Mouse (Mus musculus) gastrocnemius, postnatal 10 days (tissue): ENCODE results near the gene Cenpx. TPM values are rescaled to one million over a fixed set of nuclear protein-coding genes. Genes with fewer than 3 reads are reported as not detected.

Source experiments
- DNase-seq: peaks from one replicate; pipeline ENCODE4 v3.0.0; 2021; ENCODE audit warnings: mixed read lengths
- total RNA-seq, 2 experiments: library from RNA; stranded (reverse); gene quantifications; 2 replicates each; pipeline ENCODE4 v1.2.3; 2021

The Cenpx gene
- total RNA-seq, 2 experiments from 2014 or later = 34.9 to 35.6 TPM

DNA sequence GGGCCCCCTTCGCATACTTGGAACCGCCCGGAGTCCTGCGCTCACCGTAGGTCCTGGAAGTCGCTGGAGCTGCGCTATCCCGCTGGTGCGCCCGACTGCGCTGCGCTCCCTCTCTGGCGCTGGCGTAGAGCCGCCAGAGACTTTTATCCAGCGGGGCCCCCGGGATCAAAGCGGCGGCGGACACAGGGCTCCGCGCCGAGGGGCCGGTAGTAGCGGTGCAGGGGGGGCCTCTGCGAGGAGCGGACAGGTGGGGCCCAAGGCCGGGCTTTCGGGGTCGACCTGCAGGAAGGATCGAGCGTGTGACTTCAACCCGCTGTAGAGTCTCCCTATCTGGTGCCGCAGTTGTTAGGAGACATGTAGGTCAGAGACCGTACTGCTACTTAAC lies 52.5 kb downstream of the Cenpx start, which contains the start of gene Notum:
Gene Notum (minus strand): TSS at position 100 of the 385 bp plus-strand sequence.
- DNase-seq = no peak

Other genes starting within 250 kb of the Cenpx start
- 10 to 100 TPM; 16.1 to 17.5 TPM for gene Arl16, start 246.1 kb downstream of the Cenpx start, total RNA-seq
- 100 to 1,000 TPM; 121 to 147 TPM for gene Mrpl12, start 229.1 kb downstream of the Cenpx start, total RNA-seq
- gene Slc25a10, start 221.9 kb downstream of the Cenpx start, total RNA-seq = 10 to 100 TPM in 1 of 2 experiments, 1 to 10 TPM in 1; 9.7 to 11.1 TPM
- under 1 TPM; 0.09 to 0.75 TPM for gene Gcgr, start 183.0 kb downstream of the Cenpx start, total RNA-seq
- gene Mcrip1, start 164.0 kb downstream of the Cenpx start, total RNA-seq = 10 to 100 TPM; 51.3 to 52.7 TPM
- 100 to 1,000 TPM; 156 to 183 TPM for gene Ppp1r27, start 162.6 kb downstream of the Cenpx start, total RNA-seq
- gene P4hb, start 140.5 kb downstream of the Cenpx start, total RNA-seq = 100 to 1,000 TPM; 349 to 414 TPM
- 100 to 1,000 TPM; 163 to 197 TPM for gene Arhgdia, start 132.1 kb downstream of the Cenpx start, total RNA-seq
- 10 to 100 TPM; 72.1 to 77.3 TPM for gene Alyref, start 115.4 kb downstream of the Cenpx start, total RNA-seq
- gene Anapc11, start 115.3 kb downstream of the Cenpx start, total RNA-seq = 10 to 100 TPM; 60.1 to 67.6 TPM
- gene Npb, start 105.3 kb downstream of the Cenpx start, total RNA-seq = not detected
- 10 to 100 TPM; 29.7 to 30.9 TPM for gene Pcyt2, start 95.8 kb downstream of the Cenpx start, total RNA-seq
- 1 to 10 TPM; 6.5 to 9.2 TPM for gene Sirt7, start 88.5 kb downstream of the Cenpx start, total RNA-seq
- 10 to 100 TPM; 27.6 to 39.6 TPM for gene Mafg, start 80.1 kb downstream of the Cenpx start, total RNA-seq
- 10 to 100 TPM; 15.1 to 18.1 TPM for gene Pycr1, start 70.0 kb downstream of the Cenpx start, total RNA-seq
- gene Myadml2, start 65.6 kb downstream of the Cenpx start, total RNA-seq = 10 to 100 TPM; 89.2 to 92.0 TPM
- 1 to 10 TPM in 1 of 2 experiments, not detected in 1; 1.2 TPM for gene Notum, start 52.6 kb downstream of the Cenpx start, total RNA-seq
- 10 to 100 TPM; 34.8 to 39.8 TPM for gene Aspscr1, start 40.8 kb downstream of the Cenpx start, total RNA-seq
- gene Lrrc45, start 187 bp upstream of the Cenpx start, total RNA-seq = 10 to 100 TPM in 1 of 2 experiments, 1 to 10 TPM in 1; 7.7 to 10.1 TPM
- gene Rac3, start 7.7 kb upstream of the Cenpx start, total RNA-seq = 1 to 10 TPM; 1.8 to 2.7 TPM
- 1 to 10 TPM; 3.4 to 3.7 TPM for gene Dcxr, start 13.5 kb upstream of the Cenpx start, total RNA-seq
- 10 to 100 TPM in 1 of 2 experiments, 1 to 10 TPM in 1; 9.9 to 10.8 TPM for gene Cbr2, start 18.4 kb upstream of the Cenpx start, total RNA-seq
- gene Hmga1b, start 49.1 kb upstream of the Cenpx start, total RNA-seq = 10 to 100 TPM; 13.3 to 15.9 TPM
- gene Rfng, start 70.5 kb upstream of the Cenpx start, total RNA-seq = 1 to 10 TPM; 6.3 to 7.7 TPM
- gene Gps1, start 70.5 kb upstream of the Cenpx start, total RNA-seq = 10 to 100 TPM; 57.3 to 61.5 TPM
- 10 to 100 TPM; 29.9 to 34.0 TPM for gene Dus1l, start 82.7 kb upstream of the Cenpx start, total RNA-seq
- gene Fasn, start 110.8 kb upstream of the Cenpx start, total RNA-seq = 10 to 100 TPM; 21.8 to 26.4 TPM
- 1 to 10 TPM; 2.5 to 4.8 TPM for gene Ccdc57, start 219.1 kb upstream of the Cenpx start, total RNA-seq
- gene Slc16a3, start 234.7 kb upstream of the Cenpx start, total RNA-seq = 100 to 1,000 TPM; 193 to 232 TPM